23 mouse cellular contexts compared by ENCODE assay signal in genomic region chr14:21308349-21308936, GRCm38 (mm10).
DNase-seq lines count a peak whose midpoint lies in the region; ATAC-seq and TF ChIP-seq lines count a peak whose summit lies in the region.
"Had no signal": no experiment of that assay in that cellular context is flagged by ENCODE, and none has a peak within 500 bp of the region (broad histone marks: within the 10 kb centered on the region; RNA-seq: fewer than 3 reads in every experiment).

No protein-coding gene starts in this region.

- H3K9ac ChIP-seq in kidney, postnatal 0 days (ENCODE audit: low read depth, low read length): no peak overlapping the region
- H3K9ac ChIP-seq in intestine, postnatal 0 days (ENCODE audit: low read depth, low read length): no peak overlapping the region
- H3K9ac ChIP-seq: heart, embryonic 13.5 days; liver, embryonic 13.5 days had no signal

- H3K4me1 ChIP-seq in kidney, postnatal 0 days (replicated peaks; ENCODE audit: insufficient read depth, low read length): no peaks in the 10 kb centered on the region
- H3K4me1 ChIP-seq in intestine, postnatal 0 days (replicated peaks; ENCODE audit: control insufficient read depth, insufficient read depth, low read length): no peaks in the 10 kb centered on the region

- H3K9me3 ChIP-seq in kidney, postnatal 0 days (replicated peaks; ENCODE audit: low read length): no peaks in the 10 kb centered on the region
- H3K9me3 ChIP-seq in intestine, postnatal 0 days (ENCODE audit: control insufficient read depth): no peaks in the 10 kb centered on the region
- H3K9me3 ChIP-seq: heart, embryonic 13.5 days; liver, embryonic 13.5 days had no signal

- no peaks in the 10 kb centered on the region for H3K36me3 ChIP-seq in kidney, postnatal 0 days (ENCODE audit: insufficient read depth, low read length)
- no peaks in the 10 kb centered on the region for H3K36me3 ChIP-seq in intestine, postnatal 0 days (ENCODE audit: control insufficient read depth, insufficient read depth)
- H3K36me3 ChIP-seq: heart, embryonic 13.5 days; liver, embryonic 13.5 days had no signal

- TF ChIP-seq CTCF in kidney, postnatal 0 days (IDR thresholded peaks at IDR 0.05; ENCODE audit: low read depth): no peak
- no peak for TF ChIP-seq CTCF in intestine, postnatal 0 days (IDR thresholded peaks at IDR 0.05; ENCODE audit: low read depth)

- H3K4me2 ChIP-seq in kidney, postnatal 0 days (ENCODE audit: low read length): no peak overlapping the region
- no peak overlapping the region for H3K4me2 ChIP-seq in intestine, postnatal 0 days (replicated peaks; ENCODE audit: low read depth)
- H3K4me2 ChIP-seq: heart, embryonic 13.5 days; liver, embryonic 13.5 days had no signal

- H3K27ac ChIP-seq in kidney, postnatal 0 days: no peak overlapping the region
- H3K27ac ChIP-seq in intestine, postnatal 0 days (ENCODE audit: low read depth, low read length): no peak overlapping the region
- H3K27ac ChIP-seq: gastrocnemius, adult 2 months; heart, embryonic 13.5 days; liver, embryonic 13.5 days had no signal

- 36% methylated on average over 4 of the region's 4 CpGs for WGBS in kidney, postnatal 0 days
- 54% methylated on average over 4 of the region's 4 CpGs for WGBS in intestine, postnatal 0 days

- ATAC-seq in kidney, postnatal 0 days (replicated peaks; ENCODE audit: low FRiP score, low read depth): no peak; the same call in 1 of the 2 replicates
- ATAC-seq in intestine, postnatal 0 days: no peak
- ATAC-seq: activated CD4-positive, CD25-positive, alpha-beta regulatory T cell, adult 4 months; forebrain, embryonic 16.5 days; hindbrain, embryonic 16.5 days; midbrain, embryonic 16.5 days; Patski had no signal

- no peaks in the 10 kb centered on the region for H3K27me3 ChIP-seq in kidney, postnatal 0 days (ENCODE audit: insufficient read depth, low read length)
- H3K27me3 ChIP-seq in intestine, postnatal 0 days (replicated peaks; ENCODE audit: control insufficient read depth, insufficient read depth, low read length): no peaks in the 10 kb centered on the region
- H3K27me3 ChIP-seq: heart, embryonic 13.5 days; liver, embryonic 13.5 days; Patski had no signal

- peak; percentile 93 for DNase-seq in kidney, postnatal 0 days (ENCODE audit: low spot score)
- no peak for DNase-seq in kidney, postnatal 25 days
- peak; percentile 6 for DNase-seq in lung, postnatal 10 days
- no peak for DNase-seq in lung, postnatal 25 days (ENCODE audit: low spot score)
- DNase-seq in hindlimb bud, embryonic 11.5 days (ENCODE audit: extremely low spot score, low read depth, low spot score): peak; percentile 88
- no peak for DNase-seq in spleen, adult 18-20 months
- DNase-seq: adrenal gland, postnatal 14 days; cerebellum, adult 11-12 months; cerebellum, postnatal 25 days; gastrocnemius, adult 2 months; heart, postnatal 36 days; kidney, adult 9 months; liver, embryonic 13.5 days; right cerebral cortex, adult 18-20 months; thymus, adult 2 months had no signal

- H3K4me3 ChIP-seq in kidney, postnatal 0 days (replicated peaks; ENCODE audit: low read depth, low read length): no peak overlapping the region
- H3K4me3 ChIP-seq in intestine, postnatal 0 days (ENCODE audit: low read depth, low read length): no peak overlapping the region
- H3K4me3 ChIP-seq: erythroblast, embryonic 14.5 days; gastrocnemius, adult 2 months; heart, embryonic 13.5 days; liver, embryonic 13.5 days had no signal

Comparison
In these comparisons a context has a peak if more than half of its experiments do, and no peak if none do; other contexts are left out.
1. DNase-seq: peak in kidney, postnatal 0 days (single experiment), lung, postnatal 10 days (single experiment) and hindlimb bud, embryonic 11.5 days (single experiment); none in kidney, postnatal 25 days (0 of 2), lung, postnatal 25 days (single experiment) and spleen, adult 18-20 months (0 of 2).